Mouse (Mus musculus) kidney, postnatal 0 days (tissue): ENCODE results near the gene Tnnt3. TPM values are rescaled to one million over a fixed set of nuclear protein-coding genes. Genes with fewer than 3 reads are reported as not detected.
A peak's percentile ranks its signal among the peaks of the same experiment; 100 is the strongest.

Experiments
- ATAC-seq: fragments of 200-750 bp; cut with Nextera tagmentation; replicated peaks from 2 replicates; pipeline ENCODE4 v1.8.0; 2017; ENCODE audit warnings: low read depth, moderate number of reproducible peaks, moderate TSS enrichment, moderate library complexity; ENCODE audit not compliant: low FRiP score
- DNase-seq: peaks from one replicate; pipeline ENCODE4 v3.0.0-alpha.2; 2016; ENCODE audit warnings: low spot score
- H3K27ac ChIP-seq: fragments of 300-500 bp; sonication (generic); 2 replicates; pipeline ENCODE4 v1.5.1; 2014; ENCODE audit warnings: mild to moderate bottlenecking
- H3K27me3 ChIP-seq: fragments of 300-500 bp; sonication (generic); 2 replicates; pipeline ENCODE4 v1.6.1; 2014; ENCODE audit warnings: low read length, mixed read lengths; ENCODE audit not compliant: insufficient read depth
- H3K36me3 ChIP-seq: fragments of 300-500 bp; sonication (generic); 2 replicates; pipeline ENCODE4 v1.6.1; 2014; ENCODE audit warnings: low read length, mixed read lengths; ENCODE audit not compliant: insufficient read depth
- H3K4me1 ChIP-seq: fragments of 300-500 bp; sonication (generic); replicated peaks from 2 replicates; pipeline ENCODE4 v1.6.1; 2014; ENCODE audit warnings: antibody characterized with exemption, low read length, mixed read lengths; ENCODE audit not compliant: insufficient read depth
- H3K4me2 ChIP-seq: fragments of 300-500 bp; sonication (generic); 2 replicates; pipeline ENCODE4 v1.6.1; 2014; ENCODE audit warnings: mild to moderate bottlenecking, low read length, moderate library complexity, mixed read lengths
- H3K4me3 ChIP-seq: fragments of 300-500 bp; sonication (generic); replicated peaks from 2 replicates; pipeline ENCODE4 v1.5.1; 2014; ENCODE audit warnings: low read depth, low read length
- H3K9ac ChIP-seq: fragments of 300-500 bp; sonication (generic); 2 replicates; pipeline ENCODE4 v1.6.1; 2014; ENCODE audit warnings: low read depth, low read length
- H3K9me3 ChIP-seq: fragments of 300-500 bp; sonication (generic); replicated peaks from 2 replicates; pipeline ENCODE4 v1.6.1; 2016; ENCODE audit warnings: low read length, inconsistent platforms, mixed read lengths
- CTCF ChIP-seq: IDR thresholded peaks from 2 replicates; pipeline ENCODE4 v1.5.1; 2016; ENCODE audit warnings: antibody characterized with exemption, low read depth, mild to moderate bottlenecking, moderate library complexity
- WGBS: fragments of 180-500 bp; shearing (Covaris S2); extraction: QIAGEN DNeasy Blood & Tissue Kit; methylation state at CpG from one replicate; pipeline ENCODE4 v1.1.7; 2014; 5-methylcytosine and 5-hydroxymethylcytosine counted together
- polyA plus RNA-seq: library from polyadenylated mRNA; unstranded; fragments of >200 nt; fragmentation: Nextera tagmentation; extraction: Ambion mirVana; gene quantifications from 2 replicates; pipeline ENCODE4 v1.2.1, GENCODE M21; 2015

The Tnnt3 gene
- polyA plus RNA-seq, 1 experiment from 2014 or later, result 3.4 TPM

DNA sequence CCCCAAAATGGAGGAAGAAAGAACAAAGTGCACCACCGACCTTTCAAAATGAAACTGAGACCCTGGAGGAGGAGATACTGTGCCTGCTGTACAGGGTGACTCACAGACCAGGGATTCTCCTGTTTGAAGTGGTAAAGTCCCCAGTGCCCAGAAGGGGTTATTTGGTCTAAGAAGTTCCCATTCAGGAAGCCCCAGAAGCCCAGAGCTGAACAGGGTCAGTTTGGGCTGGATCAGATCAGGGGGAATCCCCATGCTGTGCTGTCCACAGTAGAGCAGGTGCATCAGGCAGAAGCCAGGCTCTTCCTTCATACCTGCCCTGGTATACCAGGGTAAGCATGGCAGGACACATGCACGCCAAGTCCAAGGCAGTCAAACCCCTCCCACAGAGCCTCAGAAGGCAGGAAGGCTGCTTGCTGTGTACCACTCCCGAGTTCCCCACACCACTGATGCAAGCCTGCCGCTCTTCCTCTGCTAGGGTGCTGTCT is 36.0 kb upstream of the Tnnt3 start:
- ATAC-seq, result no peak
- Histone ChIP-seq H3K4me1 (no peaks in the 10 kb centered on the region), H3K27me3 (no peaks in the 10 kb centered on the region), H3K9ac (no peak overlapping the region), H3K4me2 (no peak overlapping the region), H3K36me3 (no peaks in the 10 kb centered on the region), H3K27ac (no peak overlapping the region), H3K9me3 (no peaks in the 10 kb centered on the region), H3K4me3 (no peak overlapping the region)
- TF ChIP-seq CTCF, result no peak
- no peak for DNase-seq
- WGBS, result 65% methylated on average over 4 of the region's 4 CpGs

DNA sequence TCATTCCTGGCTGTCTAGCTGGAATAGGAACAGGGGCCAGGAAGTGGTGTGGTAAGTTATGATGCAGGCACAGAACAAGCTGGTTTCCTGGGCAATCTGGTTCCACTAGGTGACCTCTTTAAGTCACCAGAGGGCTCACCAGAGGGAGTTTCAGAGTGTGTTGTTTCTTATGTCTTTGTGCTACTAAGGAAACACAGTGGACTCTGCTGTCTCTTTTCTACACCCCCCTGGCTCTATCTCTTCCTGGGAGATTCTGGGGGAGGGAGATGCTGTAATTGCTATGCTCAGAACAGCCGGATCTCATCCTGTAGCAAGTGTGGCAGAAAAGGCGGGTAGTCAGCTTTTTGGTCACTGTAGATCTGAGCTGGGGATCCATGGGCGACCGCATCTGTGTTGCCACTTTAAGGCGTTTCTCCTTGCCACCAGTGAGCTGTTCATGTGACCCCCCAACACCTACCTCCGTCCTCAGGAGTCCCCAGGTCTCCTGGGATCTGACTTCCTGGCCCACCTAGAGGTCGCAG is 28.4 kb upstream of the Tnnt3 start:
- Histone ChIP-seq H3K9ac (no peak overlapping the region), H3K27me3 (no peaks in the 10 kb centered on the region), H3K9me3 (no peaks in the 10 kb centered on the region), H3K4me2 (no peak overlapping the region), H3K36me3 (no peaks in the 10 kb centered on the region), H3K4me1 (peaks cover 22% of the 10 kb centered on the region), H3K4me3 (no peak overlapping the region), H3K27ac (peak overlapping the region; percentile 90)
- WGBS, result 42% methylated on average over 7 of the region's 7 CpGs
- no peak; the same call in 1 of the 2 replicates for ATAC-seq
- peak; percentile 86 for DNase-seq
- no peak for TF ChIP-seq CTCF

DNA sequence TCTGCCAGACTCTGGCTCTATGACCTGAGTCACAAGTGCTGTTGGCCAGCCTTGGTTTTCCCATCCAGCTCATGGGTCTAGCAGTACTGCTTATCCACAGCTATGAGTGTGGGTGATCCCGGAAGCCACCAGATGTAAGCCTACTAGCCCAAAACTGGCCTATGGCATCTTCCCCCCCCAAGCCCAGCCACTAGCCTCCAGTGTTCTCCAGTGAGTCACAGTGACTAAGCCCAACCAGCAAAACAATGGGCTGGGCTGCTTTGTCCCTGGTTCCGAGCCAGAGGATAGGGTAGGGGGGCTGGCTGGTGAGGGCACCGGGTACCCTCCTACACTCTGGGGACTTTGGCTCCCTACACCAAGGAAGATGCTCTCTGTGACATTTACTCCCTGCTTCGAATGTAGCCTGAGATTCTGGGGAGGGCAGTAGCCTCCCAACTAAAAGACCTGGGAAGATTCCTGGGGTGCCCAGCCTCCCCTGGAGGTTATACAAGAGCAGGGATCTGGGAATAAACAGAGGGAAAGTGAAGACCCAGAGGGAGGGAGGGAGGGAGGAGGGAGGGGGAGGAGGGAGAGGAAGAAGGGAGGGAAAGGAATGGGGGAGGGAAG is 27.7 kb upstream of the Tnnt3 start:
- Histone ChIP-seq H3K9ac (no peak overlapping the region), H3K4me2 (no peak overlapping the region), H3K36me3 (no peaks in the 10 kb centered on the region), H3K27ac (peak overlapping the region; percentile 90), H3K4me1 (peaks cover 22% of the 10 kb centered on the region), H3K9me3 (no peaks in the 10 kb centered on the region), H3K4me3 (no peak overlapping the region), H3K27me3 (no peaks in the 10 kb centered on the region)
- TF ChIP-seq CTCF, result 0 out of 2 replicates have a peak, but pooled peaks have one; percentile 5
- peak; percentile 92 for DNase-seq
- ATAC-seq, result peak; percentile 83
- 10% methylated on average over 4 of the region's 4 CpGs for WGBS

DNA sequence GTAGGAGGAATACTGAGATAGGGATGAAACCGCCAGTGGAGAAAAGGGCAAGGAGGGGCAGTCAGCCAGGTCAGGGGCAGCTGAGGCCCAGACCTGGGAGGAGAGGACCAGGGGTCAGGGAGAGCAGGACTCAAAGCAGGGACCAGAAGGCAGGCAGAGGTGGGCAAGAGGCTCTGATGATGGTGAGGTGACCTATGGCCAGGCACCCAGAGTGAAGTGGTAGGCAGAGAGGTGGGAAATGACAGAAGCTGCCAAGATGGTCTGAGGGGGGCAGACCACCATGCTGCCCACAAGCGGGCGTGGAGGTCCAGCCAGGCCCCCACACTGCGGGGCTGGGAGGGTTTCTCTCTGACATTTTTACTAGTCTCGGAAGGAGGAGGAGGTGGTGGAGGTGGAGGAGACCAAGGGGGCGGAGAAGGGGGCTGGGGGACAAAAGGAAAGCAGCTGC is 27.2 kb upstream of the Tnnt3 start:
- WGBS, result 32% methylated on average over 6 of the region's 6 CpGs
- no peak for TF ChIP-seq CTCF
- Histone ChIP-seq H3K27me3 (no peaks in the 10 kb centered on the region), H3K9me3 (no peaks in the 10 kb centered on the region), H3K9ac (peak overlapping the region; percentile 60; the same call in 1 of the 2 replicates), H3K4me1 (peaks cover 22% of the 10 kb centered on the region), H3K4me2 (peak overlapping the region; percentile 49), H3K27ac (peak overlapping the region; percentile 90), H3K36me3 (no peaks in the 10 kb centered on the region), H3K4me3 (peak overlapping the region; percentile 19; the same call in 1 of the 2 replicates)
- ATAC-seq (peak; percentile 42), DNase-seq (peak; percentile 85)

DNA sequence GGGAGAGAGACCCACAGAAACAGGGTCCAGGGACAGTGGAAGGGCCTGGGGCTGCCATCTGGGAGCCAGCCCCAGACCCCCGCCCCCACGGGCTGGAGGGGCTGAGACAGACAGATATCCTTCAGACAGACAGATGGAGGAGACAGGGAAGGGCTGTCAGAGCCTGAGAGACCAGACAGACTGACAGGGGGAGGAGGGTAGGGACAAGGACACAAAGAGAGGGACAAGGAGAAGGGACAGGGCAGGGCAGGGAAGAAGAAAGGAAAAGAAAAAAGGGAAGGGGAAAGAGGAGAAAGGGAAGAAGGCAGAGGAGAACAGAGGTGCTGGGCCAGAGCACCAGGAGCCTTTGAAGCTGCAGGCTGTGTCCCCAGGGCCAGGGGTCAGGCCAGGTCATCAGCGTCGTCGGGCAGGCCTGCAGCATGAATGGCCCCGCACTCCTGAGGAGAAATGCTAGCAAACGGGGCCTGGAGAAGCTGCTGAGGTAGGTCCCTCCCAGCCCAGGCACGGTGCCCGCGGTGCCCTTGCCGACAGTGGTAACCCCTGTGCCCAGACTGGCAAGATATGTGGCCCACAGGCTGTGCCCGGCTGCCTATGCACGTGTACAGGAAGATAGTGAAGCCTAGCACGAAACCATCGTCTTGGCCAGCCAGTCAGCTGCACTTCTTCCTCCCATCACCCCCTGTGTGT is 26.6 kb upstream of the Tnnt3 start:
- Histone ChIP-seq H3K4me2 (peak overlapping the region; percentile 49), H3K27me3 (no peaks in the 10 kb centered on the region), H3K4me1 (peaks cover 22% of the 10 kb centered on the region), H3K9ac (peak overlapping the region; percentile 60), H3K9me3 (no peaks in the 10 kb centered on the region), H3K4me3 (peak overlapping the region; percentile 19; the same call in 1 of the 2 replicates), H3K27ac (peak overlapping the region; percentile 90), H3K36me3 (no peaks in the 10 kb centered on the region)
- TF ChIP-seq CTCF, result no peak
- WGBS, result 23% methylated on average over 15 of the region's 15 CpGs
- DNase-seq, result peak; percentile 47
- peak; percentile 8 for ATAC-seq

DNA sequence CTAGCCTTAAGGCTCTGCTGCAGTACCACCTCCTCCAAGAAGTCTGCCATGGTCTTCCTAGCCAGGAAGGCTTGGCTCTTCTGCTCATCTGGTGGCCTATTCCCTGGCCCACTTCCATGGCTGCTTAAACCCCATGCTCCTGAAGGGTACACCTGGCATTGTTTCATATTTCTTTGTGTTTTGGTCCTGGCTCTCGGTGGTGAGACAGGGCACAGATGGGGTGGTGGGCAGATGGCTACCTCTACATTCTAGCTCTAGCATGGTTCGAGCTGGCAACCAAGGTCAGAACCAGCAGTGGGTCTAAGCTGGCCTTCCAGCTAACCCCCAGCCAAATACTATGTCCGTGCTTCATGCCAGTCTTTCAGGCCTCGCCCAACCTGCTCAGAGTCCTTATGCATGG is 25.7 kb upstream of the Tnnt3 start:
- WGBS, result 69% methylated on average over 4 of the region's 4 CpGs
- no peaks in the 10 kb centered on the region for H3K9me3 ChIP-seq
- DNase-seq (no peak), ATAC-seq (no peak)
- H3K4me3 ChIP-seq, result peak overlapping the region; percentile 19
- H3K4me1 ChIP-seq, result peaks cover 22% of the 10 kb centered on the region
- peak overlapping the region; percentile 90 for H3K27ac ChIP-seq
- no peak for TF ChIP-seq CTCF
- H3K9ac ChIP-seq, result peak overlapping the region; percentile 60; the same call in 1 of the 2 replicates
- H3K27me3 ChIP-seq, result no peaks in the 10 kb centered on the region
- peak overlapping the region; percentile 49 for H3K4me2 ChIP-seq
- no peaks in the 10 kb centered on the region for H3K36me3 ChIP-seq
